Mouse (Mus musculus): ENCODE measurements at regions not wholly inside any gene's neighbourhood (a gene's known extent, or its start where the extent isn't known, plus 50 kb on each side); places are given as distances from the start of the nearest gene placed in this dataset.

DNA sequence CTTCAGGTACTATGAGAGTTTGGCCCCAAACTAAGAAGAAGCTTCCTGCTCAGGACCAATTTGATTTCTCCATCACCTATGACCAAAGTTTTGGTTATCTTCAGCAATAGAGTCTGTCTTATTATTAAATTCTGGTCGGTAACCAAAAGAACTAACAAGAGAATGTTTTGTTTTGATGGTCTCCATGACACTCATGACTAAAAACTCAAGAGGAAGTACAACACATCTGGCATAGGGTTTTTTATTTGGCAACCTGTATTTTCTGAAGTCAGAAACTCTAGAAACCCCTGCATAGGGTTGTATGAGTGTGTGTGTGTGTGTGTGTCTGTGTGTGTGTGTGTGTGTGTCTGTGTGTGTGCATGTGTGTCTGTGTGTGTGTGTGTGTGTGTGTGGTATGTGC lies 310.5 kb downstream of the Ptprc start:
- no peak for DNase-seq (ENCODE audit: low spot score in 2 of 2)

DNA sequence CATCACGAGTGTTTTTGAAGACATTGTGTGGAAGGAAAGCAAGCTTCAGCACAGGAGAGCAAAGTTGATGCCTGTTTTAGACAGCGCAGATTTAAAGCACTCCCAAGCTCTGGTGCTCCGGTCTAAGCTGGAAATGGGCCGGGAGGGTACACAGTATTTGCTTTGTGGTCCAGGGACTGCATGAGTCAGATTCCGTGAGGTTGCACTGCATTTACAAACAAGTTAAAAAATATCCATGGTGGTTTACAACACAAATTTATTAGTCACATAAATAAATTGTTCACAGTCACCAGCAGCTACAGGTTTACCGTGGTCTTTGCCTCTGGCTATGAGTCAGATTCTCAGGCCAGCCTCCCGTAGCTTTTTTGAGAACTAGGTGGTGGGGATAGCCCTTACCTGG lies 312.0 kb downstream of the Ptprc start:
- DNase-seq (ENCODE audit: low spot score in 2 of 2): no peak

GRCm38 (mm10) chr1:137852262-137852661 lies 323.2 kb downstream of the Ptprc start:
- no peak for DNase-seq (ENCODE audit: low spot score in 2 of 2)

DNA sequence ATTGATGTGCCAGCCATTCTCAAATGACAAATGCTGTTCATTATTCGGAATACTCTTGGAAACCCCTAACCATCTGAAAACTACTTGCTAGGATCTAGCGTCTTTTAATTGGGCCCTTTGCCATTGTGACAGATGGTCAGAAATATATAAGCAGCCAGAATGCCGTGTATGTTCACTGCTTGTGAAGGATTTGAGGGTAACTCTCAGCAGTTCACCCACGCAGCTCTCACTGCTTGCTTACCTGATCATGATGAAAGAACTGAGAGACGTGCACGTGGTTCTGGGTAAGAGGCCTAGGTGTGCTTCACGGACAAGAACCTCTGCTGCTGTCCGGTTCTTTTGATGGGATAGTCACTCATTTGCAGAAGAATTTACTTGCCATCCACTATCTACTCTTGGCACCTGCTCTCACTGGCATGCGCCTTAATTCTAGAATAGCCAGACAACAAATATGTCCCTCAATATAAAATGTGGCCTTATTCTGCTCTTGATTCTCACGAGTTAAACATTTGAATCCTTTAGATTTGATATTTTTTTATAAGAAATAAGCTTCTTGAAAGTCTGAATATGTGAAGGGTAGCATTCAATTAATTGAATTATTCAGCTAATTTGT lies 328.1 kb downstream of the Ptprc start:
- DNase-seq (ENCODE audit: low spot score in 2 of 2): peak; percentile 26 to 39

- no peak for DNase-seq (ENCODE audit: low spot score in 2 of 2)
These were observed 328.7 kb downstream of the Ptprc start for GRCm38 (mm10) chr1:137846857-137847256.

DNA sequence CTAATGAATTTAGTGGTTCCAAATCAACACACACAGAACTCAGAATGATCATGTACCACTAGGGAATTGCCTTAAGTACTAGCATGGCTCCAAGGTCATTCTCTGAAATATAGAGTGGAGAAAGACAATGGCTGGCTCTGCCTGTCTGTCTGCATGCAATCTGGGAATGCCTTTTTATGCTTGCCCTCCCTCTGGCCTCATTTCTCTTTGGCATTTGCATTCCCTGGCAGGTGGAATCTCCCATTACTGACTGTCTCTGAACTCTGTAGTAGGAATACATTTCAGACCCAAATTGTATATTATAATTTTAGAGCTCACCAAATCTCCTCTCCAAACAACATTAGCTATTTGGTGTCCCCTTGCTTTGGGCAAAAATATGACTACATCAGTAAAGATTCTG lies 335.0 kb downstream of the Ptprc start:
- DNase-seq (ENCODE audit: low spot score in 2 of 2): no peak

DNA sequence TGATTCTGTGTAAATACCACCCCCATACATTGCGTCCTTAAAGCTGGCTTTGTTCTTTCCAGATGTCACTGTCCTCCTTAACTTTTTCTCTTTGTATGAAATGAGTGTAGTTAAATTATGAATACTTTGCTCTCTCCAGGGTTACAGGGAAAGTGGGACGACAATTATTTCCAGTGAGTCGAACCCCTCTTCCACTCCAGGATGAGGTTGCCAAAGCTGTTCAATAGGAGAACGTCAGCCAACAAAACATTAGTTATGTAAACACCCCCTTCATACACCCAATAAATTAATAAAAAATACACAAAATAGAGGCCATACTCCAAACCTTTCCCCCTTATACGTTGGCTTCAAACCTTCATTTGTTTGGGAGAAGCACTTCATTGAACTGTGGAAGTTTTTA lies 335.8 kb downstream of the Ptprc start:
- no peak for DNase-seq (ENCODE audit: low spot score in 2 of 2)

DNA sequence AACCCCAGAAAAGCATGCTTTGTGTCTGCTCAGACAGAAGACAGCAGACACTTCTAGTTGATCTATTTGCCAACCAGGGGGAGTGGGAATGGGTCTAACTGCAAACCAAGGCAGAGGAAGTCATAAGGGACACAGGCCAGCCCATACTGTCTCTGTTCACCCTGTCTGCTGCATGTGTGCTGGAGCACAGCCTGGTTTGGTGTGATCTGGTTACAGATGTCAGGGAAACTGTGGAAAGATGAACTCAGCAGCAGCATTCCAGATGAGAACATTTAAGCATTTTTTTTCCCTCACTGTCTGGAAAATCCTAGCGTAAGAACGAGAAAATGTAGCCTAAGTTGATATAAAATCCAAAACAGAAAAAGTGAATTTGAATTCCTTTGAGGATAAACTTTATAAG lies 336.2 kb downstream of the Ptprc start:
- no peak for DNase-seq (ENCODE audit: low spot score in 2 of 2)

DNA sequence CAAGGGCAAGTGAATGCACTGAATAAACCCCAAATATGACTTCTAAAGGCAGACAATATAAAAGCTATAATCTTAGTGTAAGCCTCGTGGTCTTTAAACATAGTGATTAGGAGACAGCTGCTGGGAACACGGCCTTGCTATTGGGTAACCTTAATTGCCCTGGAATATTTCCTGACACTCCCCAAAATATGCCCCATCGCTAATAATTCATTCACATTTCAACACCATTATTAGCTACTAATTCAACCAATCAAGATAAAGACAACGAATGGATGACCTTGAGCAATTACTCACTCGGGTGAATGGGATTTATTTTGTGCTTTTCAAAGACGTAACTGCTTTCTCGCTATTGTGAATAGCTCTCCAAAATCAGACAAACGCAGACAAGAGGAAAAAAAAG lies 337.2 kb downstream of the Ptprc start:
- no peak for DNase-seq (ENCODE audit: low spot score in 2 of 2)

DNA sequence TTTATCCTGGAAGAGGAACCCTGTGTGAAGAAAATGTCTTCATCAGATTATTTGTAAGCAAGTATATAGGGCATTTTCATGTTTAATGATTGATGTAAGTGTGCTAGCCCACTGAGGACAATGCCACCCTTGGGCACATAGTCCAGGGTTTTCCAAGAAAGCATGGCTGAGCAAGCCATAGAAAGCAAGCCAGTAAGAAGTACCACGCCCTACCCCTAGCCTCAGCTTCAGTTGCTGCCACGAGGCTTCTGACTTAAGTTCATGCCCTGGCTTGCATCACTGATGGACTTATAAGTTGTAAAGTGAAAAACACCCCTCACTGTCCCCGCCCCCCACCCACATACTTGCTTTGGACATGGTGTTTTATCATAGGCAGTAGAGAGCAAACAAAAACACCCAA lies 342.0 kb downstream of the Ptprc start:
- DNase-seq (ENCODE audit: low spot score in 2 of 2): no peak

DNA sequence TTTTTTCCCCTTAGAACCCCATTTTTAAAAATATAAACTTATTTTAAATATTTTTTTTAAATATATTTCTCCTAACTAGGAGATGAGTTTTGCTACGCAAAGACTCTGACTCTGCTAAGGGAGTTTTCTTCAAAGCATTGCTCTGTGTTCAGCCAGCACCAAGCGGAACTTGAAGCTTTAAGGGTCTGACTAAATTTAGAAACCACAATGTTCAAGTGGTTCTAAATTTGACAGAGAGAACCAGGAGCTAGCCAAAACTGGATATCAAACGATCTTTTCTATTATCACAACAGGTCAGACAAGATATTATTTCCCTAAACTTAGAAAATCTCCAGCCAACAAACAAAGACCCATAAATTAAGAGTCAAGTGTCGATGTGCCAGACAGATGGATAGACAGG lies 344.2 kb downstream of the Ptprc start:
- DNase-seq (ENCODE audit: low spot score in 2 of 2): no peak

- DNase-seq (ENCODE audit: low spot score in 2 of 2): peak; percentile 6 to 22
These were observed 348.1 kb downstream of the Ptprc start for GRCm38 (mm10) chr1:137827379-137827778.

DNA sequence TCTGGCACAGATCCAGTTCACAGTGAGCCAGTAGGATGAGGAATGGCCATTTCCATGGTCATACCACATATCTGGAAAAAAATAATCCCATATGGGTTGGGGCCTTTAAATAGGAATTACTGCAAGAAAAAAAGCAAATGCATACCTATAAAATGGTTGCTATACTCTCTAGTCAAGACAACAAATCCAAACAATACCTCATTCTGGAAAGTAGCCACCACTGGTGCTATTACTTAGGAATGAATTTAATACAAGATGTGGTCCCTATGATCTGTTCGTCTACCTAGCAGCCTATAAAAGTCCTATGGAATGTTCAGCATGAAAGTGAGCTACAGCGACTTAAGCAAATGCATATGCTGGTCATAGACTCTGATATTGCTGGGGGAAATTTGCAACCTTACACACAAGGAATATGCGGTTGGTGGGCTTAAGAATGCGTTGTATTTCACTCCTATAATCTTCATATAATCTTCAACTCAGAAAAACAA lies 360.1 kb downstream of the Ptprc start:
- DNase-seq (ENCODE audit: low spot score in 2 of 2): no peak

DNA sequence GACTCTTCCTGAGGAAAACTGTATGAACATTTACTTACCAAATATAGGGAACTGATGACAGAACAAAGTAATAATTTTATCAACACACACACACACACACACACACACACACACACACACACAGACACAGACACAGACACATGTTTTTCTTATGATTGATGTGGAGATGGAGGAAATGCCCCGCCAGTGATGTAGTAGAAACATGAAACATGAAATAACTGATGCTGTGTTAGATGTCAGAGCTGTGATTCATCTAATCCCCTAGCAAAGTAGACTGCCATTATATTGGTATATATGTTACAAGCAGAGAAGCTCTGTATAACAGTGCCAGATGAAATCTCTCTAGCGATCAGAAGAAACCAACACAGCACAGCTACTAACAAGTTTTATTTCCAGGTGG lies 361.0 kb downstream of the Ptprc start:
- DNase-seq (ENCODE audit: low spot score in 2 of 2): no peak

- no peak for DNase-seq (ENCODE audit: low spot score in 2 of 2)
These were observed 361.8 kb downstream of the Ptprc start for GRCm38 (mm10) chr1:137813716-137814115.

- DNase-seq (ENCODE audit: low spot score in 2 of 2): no peak
These were observed 363.5 kb downstream of the Ptprc start for GRCm38 (mm10) chr1:137811981-137812380.

GRCm38 (mm10) chr1:137806742-137807141 lies 368.8 kb downstream of the Ptprc start:
- DNase-seq (ENCODE audit: low spot score in 2 of 2): no peak

GRCm38 (mm10) chr1:137806252-137806651 lies 369.3 kb downstream of the Ptprc start:
- DNase-seq (ENCODE audit: low spot score in 2 of 2): no peak

- no peak for DNase-seq (ENCODE audit: low spot score in 2 of 2)
These were observed 373.4 kb downstream of the Ptprc start for GRCm38 (mm10) chr1:137802119-137802518.

GRCm38 (mm10) chr1:137800752-137801151 lies 374.8 kb downstream of the Ptprc start:
- no peak for DNase-seq (ENCODE audit: low spot score in 2 of 2)

- peak in 1 of 2 experiments; percentile 11 for DNase-seq (ENCODE audit: low spot score in 2 of 2)
These were observed 386.7 kb downstream of the Ptprc start for GRCm38 (mm10) chr1:137788789-137789188.

DNA sequence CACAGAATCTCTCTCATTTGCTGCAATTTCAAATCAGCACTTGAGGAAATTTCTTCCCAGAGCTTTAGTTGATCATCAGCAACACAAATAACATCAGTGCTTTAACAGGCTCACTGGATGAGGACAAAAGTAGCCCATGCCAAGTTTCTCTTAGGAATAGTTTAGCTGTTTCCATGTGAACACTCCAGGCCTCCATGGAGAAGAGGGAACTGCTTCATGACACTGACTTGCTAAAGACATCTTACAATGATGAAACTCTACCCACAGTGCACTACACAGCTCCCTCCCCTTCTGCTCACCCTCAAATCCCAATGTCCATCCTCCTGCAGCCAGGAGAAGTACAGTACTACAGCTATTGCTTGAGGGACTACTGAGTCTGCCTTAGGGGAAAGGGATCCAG lies 388.9 kb downstream of the Ptprc start:
- DNase-seq (ENCODE audit: low spot score in 2 of 2): no peak

DNA sequence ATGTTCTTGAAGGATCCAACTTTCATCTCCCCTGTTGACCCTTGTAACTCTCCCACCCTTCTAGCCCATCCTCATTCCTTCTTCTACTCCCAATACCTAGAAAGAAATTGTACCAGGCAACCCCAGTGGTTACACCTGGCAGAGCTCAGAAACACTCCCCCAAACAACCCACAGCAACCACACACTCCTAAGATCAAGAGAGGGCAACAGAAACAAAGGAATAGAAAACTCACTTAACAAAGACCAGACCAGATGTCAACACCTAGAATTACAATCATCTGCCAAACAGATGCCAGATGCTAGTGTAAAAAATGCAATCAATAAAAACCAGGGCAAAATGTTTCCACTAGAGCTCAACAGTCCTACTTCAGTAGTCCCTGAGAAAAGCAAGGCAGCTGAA lies 400.9 kb downstream of the Ptprc start:
- DNase-seq (ENCODE audit: low spot score in 2 of 2): no peak

DNA sequence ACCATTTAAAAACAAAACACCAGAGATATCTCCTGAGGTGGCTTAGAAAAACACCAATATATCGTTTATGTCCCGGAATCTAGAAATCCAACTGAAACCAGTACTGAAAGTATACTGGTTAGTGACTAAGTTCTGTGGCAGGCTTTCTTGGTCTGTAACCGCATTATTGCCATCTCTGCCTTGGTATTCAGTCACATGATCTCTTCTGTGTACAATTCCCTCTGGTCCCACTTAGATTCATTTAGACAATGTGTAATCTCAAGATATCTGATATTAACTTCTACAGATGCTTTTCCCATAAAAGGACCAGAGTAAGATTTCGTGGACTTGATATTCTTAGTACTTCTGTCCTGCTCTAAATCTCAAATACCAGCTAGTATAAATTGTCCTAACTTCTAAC lies 414.7 kb downstream of the Ptprc start:
- DNase-seq (ENCODE audit: low spot score in 2 of 2): no peak

All from right cerebral cortex, adult 2 months (tissue).